Mouse (Mus musculus): ENCODE results near the gene B3gnt2. TPM values are rescaled to one million over a fixed set of nuclear protein-coding genes. Genes with fewer than 3 reads are reported as not detected.

B3gnt2 gene
- total RNA-seq (2021) = 1 to 10 TPM; 4.1 to 4.3 TPM

DNA sequence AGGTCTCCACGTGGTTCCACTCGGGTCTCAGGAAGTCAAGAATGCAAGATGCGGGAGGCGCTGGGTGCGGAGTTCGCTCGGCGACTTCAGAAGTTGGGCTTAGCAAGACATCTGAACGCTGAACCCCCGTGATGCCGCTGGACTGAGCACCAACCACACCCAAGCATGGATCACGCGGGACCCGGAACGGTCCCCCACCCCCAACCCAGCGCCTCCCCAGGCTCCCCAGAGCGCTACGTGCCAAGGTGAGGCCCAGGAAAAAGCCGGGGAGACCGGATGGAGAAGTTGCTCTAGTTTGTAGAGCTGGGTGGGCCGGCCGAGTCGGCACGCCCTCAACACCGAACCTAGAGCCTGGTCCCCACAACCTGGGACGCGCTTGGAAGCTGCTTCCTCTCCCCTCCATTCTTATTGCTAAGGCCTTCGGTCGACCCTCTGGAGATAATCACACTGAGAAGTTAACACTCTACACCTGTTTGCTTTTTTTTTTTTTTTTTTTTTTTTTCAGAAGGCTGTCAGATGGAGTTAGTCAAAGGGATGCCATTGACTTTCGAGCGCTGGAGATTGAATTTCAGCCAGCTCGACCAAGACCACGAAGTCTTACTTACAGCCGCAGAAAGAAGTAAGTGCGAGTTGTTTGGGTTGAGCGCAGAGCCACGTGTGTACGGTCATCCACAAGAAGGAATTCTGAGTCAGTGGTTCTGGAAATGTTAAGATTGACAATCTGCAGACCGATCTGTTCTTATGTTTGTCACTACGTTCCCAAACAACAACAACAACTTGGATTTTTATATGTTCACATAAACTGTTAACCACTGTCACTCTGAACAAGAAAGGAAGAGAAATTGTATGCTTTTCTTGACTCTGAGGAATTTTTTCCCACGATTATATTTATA is at the start of gene B3gnt2:
B3gnt2 (minus strand) TSS at position 627 of the 893 bp plus-strand sequence.
- no peak for DNase-seq
- intact Hi-C loops (cut with DNase I) = loop anchor here (10.0 kb wide), 1 partner anchor 94 kb away; no protein-coding TSS in a partner anchor

DNA sequence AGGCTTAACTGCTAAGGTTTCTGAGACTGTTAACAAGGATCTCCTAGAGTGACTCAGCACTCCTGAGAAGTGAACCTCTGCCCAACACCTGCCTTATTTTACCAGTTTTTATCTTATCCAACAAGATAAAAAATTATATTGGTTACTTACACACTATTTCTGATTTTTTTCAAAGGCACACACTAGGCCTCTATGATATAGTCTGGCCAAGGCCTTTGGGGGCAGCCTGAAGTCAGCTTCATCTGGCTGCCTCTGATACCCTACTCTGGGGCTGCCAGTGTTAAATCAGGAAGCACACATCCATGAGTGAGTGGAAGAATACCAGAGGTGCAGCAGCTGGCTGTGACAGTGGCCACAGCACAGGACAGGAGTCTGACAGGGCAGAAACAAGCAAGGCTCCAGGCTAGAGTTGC is 45.7 kb upstream of the B3gnt2 start:
- intact Hi-C loops (cut with DNase I) = no loop called here
- DNase-seq = no peak

DNA sequence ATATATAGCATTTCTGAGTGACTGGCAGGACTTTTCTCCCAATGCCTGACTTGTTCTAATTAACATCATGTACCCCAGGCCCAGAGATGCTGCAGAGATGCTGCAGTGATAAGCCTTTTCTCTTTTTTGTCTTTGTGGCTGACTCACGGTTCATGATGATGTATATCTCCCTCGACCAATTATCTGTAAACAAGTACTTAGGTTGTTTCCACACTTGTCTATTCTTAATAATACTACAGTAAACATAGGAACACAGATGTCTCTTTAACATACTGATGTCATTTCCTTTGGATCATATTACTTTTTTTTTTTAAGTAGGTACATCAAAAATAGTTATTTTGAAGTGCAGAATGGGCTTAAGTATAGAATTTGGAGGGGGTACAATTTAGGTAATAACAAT is 42.2 kb upstream of the B3gnt2 start:
- intact Hi-C loops (cut with DNase I) = no loop called here
- no peak for DNase-seq

DNA sequence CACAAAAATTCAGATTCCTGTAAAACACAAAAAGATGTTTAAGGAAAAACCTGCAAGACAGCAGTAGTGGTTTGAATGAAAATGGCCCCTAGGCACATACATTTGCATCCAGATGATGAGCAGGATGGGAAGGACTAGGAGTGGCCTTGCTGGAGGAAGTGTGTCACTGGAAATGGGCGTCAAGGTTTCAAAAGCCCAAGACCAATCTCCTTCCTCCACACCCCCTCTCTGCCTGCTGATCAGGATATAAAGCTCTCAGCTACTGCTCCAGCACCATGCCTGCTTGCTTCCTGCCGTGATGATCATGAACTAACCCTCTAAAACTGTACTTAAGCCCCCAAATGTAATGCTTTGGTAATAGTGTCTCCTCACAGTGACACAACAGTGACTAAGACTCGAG is 39.3 kb upstream of the B3gnt2 start:
- no peak for DNase-seq
- intact Hi-C loops (cut with DNase I) = no loop called here

DNA sequence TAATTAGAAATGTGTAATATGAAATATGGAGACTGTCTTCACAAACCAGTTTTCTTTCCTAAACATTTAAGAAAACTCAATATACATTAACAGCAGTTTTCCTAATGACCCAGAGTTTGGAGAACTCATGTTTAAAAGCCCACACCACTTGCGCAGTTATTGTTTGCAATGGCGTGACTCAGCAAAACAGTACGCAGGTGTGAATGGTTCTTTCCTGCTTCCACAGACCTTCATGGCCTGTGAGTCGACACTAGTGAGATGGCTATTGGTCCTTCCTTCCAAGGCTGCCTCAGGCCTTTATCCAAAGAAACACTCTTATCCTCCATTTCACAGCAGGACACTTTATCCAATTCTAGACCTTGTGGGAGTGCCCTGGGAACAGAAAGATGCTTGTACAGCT is 36.9 kb upstream of the B3gnt2 start:
- DNase-seq = no peak
- intact Hi-C loops (cut with DNase I) = no loop called here

DNA sequence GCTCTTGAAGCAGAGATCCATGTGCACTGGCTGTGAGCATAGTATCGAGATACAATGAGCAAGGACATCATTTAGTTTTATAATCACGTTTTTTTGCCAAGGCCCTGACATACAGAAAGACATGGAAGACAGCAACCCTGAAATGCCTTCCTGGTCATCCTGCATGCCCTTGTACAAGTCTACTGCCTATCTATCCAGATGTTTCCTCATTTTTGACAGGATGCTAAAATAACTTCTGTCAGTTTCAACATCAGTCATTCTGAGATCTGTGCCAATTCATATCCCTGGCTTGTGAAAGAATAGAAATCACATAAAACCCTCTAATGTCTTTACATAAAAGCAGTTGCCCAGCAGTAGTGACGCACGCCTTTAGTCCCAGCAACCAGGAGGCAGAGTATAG is 36.4 kb upstream of the B3gnt2 start:
- DNase-seq = no peak
- intact Hi-C loops (cut with DNase I) = no loop called here

DNA sequence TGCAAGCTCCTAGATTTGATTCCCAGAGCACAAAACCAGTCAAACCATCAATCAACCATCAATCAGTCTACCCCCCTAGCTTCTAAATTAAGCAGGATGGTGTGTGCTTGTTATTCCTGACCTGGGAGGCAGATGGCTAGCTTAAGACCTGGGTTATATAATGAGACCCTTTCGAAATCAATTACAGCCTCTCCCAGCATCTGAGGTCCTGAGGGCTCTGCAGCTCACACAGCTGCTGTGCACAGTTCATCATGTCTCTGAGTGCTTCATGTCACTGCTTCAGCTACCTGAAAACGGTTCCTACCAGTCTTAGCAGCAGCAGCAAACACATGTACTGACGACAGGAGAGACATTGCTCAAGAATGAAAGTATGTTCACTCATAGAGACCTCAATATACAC is 32.3 kb upstream of the B3gnt2 start:
- intact Hi-C loops (cut with DNase I) = no loop called here

DNA sequence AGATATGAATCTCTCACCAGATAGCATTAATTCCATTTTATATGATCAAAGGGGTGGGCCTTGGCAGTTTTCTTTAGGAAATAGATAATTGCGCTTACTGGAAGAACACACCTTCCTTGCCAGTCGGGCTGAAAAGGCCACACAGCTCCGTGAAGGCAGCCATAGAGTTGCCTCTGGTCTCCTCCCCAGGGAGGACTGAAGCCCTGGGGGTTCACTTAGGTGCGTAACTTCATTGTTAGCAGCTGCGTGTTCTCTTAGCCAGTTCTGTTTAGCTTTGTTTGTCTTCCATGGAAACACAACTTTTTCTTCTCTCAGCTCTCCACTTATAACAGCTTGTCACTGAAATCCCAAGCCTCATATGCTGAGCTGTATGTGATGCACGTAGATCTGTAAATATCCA is 31.7 kb upstream of the B3gnt2 start:
- no peak for DNase-seq
- intact Hi-C loops (cut with DNase I) = no loop called here

More for the DNA sequence above, 32.3 kb upstream of the B3gnt2 start:
- DNase-seq = no peak

DNA sequence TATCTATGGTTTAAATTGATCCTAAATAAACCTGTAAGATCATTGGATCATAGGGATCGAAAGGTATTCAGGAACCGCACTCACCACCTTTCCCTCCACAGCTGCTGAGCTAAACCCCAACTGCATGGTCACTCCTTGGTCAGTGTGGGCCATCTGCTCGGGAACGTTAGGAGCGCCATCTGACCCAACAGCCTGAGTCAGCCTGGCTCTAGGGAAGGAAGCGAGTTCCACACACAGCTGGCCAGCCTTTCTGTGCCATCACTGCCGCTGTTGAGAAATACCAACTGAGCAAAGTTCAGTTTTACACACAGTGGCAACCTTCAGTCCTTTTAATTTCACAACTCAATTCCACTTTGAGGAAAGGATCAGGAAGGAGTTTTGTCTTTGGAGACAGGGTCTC is 31.1 kb upstream of the B3gnt2 start:
- no peak for DNase-seq
- intact Hi-C loops (cut with DNase I) = no loop called here

DNA sequence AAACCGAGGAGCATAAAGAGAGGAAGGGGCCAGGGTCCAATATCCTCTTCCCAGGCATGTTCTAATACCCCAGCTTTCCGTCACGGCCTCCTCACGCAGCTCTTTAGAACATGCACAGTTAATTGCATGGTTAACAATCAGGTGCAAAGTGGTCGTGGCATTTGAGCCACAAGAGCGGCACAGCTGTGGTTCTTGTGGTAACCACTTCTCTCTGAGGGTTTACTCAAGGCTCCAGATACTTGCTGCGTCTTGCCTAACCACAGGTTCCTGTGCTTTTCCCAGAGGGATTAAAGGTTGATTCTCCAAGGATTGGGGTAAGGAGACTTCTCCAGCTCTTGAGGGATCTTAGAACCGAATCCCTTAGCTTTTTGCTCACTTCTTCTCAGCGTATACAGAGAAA is 30.5 kb upstream of the B3gnt2 start:
- intact Hi-C loops (cut with DNase I) = no loop called here
- DNase-seq = no peak

DNA sequence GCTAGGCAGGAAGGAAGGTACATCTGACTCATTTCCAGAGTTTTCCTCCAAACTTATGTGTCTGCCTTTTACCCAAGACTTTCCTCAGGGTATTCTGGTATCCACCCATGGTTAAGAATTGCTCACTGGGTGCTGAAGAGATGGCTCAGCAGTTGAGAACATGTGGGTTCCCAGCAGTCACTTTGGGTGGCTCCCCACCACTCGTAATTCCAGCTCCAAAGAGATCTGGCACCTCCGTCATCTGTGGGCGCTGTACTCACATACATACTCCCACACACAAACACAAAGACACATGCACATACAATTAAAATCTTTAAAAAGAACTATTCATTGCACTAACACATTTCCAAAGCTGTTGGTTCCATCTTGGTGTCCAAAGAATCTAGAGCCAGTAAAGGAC is 28.5 kb upstream of the B3gnt2 start:
- no peak for DNase-seq
- intact Hi-C loops (cut with DNase I) = no loop called here

DNA sequence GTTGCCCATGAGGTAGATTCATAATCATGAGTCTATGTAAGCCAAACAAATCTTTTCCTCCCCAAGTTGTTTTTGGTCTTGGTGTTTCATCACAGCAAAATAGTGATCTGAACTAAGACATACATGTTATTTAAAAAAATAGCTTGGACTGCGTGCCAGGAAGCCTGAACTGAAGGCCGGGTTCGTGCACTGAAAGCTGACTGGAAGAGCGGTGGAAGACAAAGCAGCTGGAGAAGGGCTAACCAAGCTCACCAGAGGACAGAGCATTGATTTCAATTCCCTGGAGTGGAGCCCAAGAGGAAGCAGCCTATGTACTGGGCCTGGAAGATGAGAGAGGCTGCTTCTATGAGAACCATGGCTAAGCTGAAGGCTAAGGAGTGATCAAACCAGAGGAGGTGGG is 26.2 kb upstream of the B3gnt2 start:
- no peak for DNase-seq
- intact Hi-C loops (cut with DNase I) = no loop called here

DNA sequence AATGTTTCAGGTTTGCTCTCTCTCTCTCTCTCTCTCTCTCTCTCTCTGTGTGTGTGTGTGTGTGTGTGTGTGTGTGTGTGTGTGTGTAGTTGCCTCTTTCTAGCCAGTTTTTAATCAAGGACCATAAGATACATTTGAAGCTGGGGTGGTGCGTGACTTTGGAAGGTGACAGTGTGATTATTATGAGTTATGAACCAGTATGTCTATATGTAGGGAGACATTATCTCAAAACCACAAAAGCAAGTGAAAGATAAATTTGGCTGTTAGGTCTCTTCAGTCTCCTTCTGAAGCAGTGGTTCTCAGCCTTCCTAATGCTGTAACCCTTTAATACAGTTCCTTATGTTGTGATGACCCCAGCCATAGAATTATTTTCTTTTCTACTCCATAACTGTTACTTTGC is 24.6 kb upstream of the B3gnt2 start:
- intact Hi-C loops (cut with DNase I) = no loop called here
- DNase-seq = no peak

DNA sequence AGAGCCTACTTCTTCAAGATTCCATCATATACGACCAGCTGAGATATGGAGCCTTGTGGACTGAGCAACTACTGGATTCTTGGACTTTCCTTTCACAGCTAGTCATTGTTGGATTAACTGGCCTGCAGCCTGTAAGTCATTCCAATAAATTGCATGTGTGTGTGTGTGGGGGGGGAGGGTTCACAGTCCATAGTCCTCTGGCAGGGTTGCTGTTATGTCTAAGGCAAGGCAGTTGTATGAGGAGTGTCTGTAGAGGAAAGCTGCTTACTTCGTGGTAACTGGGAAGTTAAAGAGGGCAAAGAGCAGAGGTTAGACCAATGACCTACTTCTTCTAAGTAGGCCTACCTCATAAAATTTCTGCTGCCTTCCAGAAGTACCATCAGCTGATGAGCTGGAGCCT is 22.9 kb upstream of the B3gnt2 start:
- intact Hi-C loops (cut with DNase I) = no loop called here
- DNase-seq = no peak

DNA sequence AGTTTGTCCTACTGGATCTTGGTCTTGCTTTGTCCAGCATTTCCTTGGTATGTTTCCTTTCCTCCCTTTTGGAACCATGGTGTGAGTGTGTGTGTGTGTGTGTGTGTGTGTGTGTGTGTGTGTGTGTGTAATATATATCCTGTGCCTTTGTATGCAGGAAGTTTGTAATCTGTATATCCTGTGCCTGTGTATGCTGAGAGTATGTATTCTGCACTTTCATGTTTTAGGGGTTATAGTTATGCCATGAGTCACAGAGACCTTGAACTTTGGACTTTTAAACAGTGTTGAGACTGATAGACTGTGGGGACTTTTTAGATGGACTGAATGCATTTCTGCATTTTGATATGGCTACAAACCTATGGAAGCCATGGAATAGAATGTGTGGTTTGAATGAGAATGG is 22.2 kb upstream of the B3gnt2 start:
- no peak for DNase-seq
- intact Hi-C loops (cut with DNase I) = no loop called here

DNA sequence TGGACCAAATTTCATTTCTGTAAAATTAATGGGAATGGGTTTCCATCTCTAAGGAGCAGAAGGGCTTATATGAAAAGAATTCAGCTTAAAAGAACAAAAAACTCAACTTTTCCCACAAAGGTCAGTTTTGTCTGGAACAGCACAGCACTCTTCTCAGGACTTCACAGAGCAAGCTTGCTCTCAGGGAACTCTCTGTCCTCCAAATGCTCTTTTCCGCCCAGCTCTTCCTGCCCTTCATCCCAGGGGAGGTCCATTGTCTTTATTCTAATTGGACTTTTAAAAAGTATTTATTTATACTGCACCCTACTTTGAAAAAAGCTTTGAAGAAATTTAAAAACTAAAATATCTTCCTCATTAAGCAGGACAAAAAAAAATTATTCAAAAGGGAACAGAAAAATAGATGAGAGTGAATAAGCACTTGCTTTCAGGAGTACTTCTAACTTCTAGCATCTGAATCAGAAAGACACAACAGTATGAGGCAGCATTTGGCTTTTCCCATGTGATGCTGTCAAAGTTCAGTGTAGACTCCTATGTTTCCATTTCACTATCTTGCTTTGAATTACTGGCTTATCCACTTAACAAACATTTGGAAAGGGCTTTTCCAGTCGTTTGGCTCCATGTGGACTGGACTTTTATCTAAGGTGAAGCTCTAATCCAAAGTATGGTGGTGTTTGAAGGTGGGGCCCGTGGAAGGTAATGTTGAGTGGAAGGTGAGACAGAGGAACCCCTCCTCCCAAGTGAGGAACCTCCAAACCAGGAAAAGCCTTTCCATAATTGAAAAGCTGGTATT is 19.8 kb upstream of the B3gnt2 start:
- intact Hi-C loops (cut with DNase I) = no loop called here
- no peak for DNase-seq

DNA sequence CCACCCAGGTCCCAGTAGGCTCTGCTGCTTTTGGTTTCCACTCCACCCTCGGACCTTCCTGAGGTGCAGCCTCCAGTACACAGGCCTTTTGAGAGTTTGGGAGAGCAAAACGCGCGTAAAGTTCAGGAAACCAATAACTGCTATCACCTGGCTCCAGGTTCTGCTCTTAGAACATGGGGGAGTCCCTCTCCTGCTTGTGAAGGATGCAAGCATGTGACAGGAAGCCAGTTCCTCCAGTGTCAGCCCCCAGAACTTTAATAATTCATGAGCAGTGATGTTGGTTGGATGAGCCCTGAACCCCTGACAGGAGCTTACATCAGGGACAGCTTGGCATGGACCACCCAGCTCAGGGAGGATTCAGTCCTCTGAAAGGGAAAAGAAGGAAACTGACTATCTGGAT is 18.9 kb upstream of the B3gnt2 start:
- no peak for DNase-seq
- intact Hi-C loops (cut with DNase I) = no loop called here

DNA sequence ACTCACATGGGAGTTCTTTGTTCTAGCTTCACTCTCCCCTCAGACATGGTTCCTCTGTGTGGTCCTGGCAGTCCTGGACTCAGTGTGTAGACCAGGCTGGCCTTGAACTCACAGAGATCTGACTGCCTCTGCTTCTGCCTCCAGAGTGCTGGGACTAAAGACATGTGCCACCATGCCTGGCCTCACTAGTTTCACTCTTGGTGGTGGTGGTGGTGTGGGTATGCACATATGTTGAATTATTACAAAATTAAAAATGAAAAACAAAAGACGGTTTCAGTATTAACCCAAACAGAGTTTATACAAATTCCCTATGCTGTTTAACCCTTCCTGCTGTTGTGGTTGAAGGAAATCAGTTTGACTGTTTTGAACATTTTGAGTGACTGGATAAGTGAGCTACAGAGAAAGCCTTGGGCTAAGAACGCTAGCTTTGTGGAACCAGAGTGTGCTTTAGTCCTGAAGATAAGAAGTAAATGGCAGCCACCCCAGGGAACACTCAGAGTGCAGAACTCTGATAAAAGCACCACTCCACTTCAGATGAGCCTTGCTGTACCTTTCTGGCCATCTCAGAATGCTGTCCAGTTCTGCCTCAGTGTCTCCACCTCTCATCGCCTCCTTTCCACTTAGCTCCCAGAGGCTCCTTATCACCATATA is 16.0 kb upstream of the B3gnt2 start:
- intact Hi-C loops (cut with DNase I) = no loop called here
- no peak for DNase-seq

DNA sequence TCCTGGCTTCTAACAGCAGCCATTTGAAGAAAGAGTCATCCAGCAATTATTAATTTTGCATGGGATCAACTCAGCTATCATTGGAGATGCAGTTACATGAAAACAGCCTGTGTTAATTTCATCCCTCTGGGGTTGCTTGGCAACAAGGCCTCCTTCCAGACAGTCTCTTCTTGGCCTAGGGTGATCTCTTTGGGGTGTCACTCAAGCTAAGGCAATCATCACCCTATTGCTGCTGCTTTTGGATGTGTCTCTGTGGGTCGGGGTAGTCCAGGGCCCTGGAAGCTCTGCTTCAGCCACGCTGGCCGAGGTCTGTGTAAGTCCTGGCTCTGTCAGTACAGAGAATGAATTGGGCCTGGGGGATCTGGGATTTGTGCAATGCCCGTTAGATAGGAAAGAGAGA is 14.5 kb upstream of the B3gnt2 start:
- intact Hi-C loops (cut with DNase I) = no loop called here
- no peak for DNase-seq

DNA sequence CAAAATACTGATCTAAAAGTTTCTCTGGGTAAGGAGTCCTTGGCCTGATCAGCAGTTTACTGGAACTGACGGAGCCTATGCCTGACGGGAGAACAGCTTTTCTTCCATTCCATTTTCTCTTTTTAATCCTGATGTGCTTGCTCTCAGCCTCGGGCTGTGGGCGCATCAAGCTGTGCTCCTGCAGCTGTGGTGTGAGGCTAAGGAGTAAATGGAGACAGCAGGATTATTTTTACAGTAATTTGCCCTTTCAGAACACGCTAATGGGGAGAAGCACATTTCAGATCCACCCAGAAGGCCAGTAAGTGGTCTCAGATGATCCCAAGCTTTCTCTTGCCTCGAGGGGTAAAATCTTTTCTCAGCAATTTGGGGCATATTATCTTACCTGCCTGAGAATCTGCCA is 14.0 kb upstream of the B3gnt2 start:
- DNase-seq = no peak
- intact Hi-C loops (cut with DNase I) = no loop called here

DNA sequence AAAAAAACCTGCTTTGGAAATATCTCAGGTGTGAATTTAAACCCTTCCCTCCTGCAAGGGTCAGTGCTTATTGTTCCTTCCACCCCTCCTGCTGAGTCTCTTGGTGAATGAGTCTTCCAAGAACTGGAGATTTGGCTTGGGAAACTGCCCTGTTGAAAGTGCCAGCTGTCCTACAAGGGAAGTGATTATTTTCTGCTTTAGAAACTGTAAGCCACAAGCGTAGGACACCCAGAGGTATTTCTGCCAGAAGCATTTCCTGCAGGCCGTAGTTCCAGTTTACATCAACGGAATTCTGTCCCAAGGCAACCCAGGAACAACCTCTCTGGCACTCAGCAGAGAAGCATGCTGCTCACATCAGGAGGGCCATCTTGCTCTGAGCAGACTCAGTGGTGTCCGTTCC is 12.6 kb upstream of the B3gnt2 start:
- intact Hi-C loops (cut with DNase I) = no loop called here
- peak; percentile 44 for DNase-seq

DNA sequence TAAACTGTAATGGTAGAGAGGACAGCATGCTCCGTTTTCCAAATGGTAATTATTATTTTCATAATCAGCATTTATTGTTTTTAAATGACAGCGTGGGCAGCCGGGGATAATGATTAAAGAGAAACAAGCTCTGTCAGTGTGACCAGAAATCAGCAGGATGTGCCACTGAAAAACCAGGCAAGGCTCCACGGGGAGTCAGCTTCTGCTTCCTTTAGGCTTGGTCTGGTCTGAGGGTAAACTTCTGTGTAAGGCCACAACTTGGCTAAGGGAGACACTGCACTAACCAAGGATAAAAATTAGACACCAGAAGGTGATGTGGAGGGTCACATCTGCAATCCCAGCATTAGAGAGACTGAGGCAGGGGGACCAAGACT is 11.5 kb upstream of the B3gnt2 start:
- intact Hi-C loops (cut with DNase I) = no loop called here
- DNase-seq = no peak
